13 mouse cellular contexts compared by ENCODE assay signal in genomic region chr10:116270646-116271469, GRCm38 (mm10). TPM values are rescaled to one million over a fixed set of nuclear protein-coding genes. Genes with fewer than 3 reads are reported as not detected.
DNase-seq lines count a peak whose midpoint lies in the region; ATAC-seq and TF ChIP-seq lines count a peak whose summit lies in the region.
"Had no signal": no experiment of that assay in that cellular context is flagged by ENCODE, and none has a peak within 500 bp of the region (broad histone marks: within the 10 kb centered on the region; RNA-seq: fewer than 3 reads in every experiment).

No protein-coding gene starts in this region.

- TF ChIP-seq POLR2A in lung, adult 2 months (IDR thresholded peaks at IDR 0.05; ENCODE audit: borderline replicate concordance, extremely low read depth, low read depth, low read length) = peak; percentile 29; the same call in 1 of the 2 replicates

- no peak overlapping the region for H3K4me2 ChIP-seq in intestine, postnatal 0 days (replicated peaks; ENCODE audit: low read depth)
- no peak overlapping the region for H3K4me2 ChIP-seq in lung, postnatal 0 days (replicated peaks; ENCODE audit: low read depth, low read length)

- no peak overlapping the region for H3K9ac ChIP-seq in intestine, postnatal 0 days (ENCODE audit: low read depth, low read length)
- no peak overlapping the region for H3K9ac ChIP-seq in lung, postnatal 0 days (replicated peaks; ENCODE audit: low read depth)

- no peak; the same call in 1 of the 2 replicates for TF ChIP-seq EP300 in lung, postnatal 0 days (IDR thresholded peaks at IDR 0.05)

- no peaks in the 10 kb centered on the region for H3K9me3 ChIP-seq in intestine, postnatal 0 days (ENCODE audit: control insufficient read depth)
- H3K9me3 ChIP-seq in lung, postnatal 0 days (ENCODE audit: low read length) = no peaks in the 10 kb centered on the region
- H3K9me3 ChIP-seq: megakaryocyte, embryonic 14.5 days had no signal

- H3K4me1 ChIP-seq in lung, adult 2 months (ENCODE audit: control insufficient read depth, insufficient read depth, low read length) = peaks cover 16% of the 10 kb centered on the region
- 0 out of 2 replicates have a peak, but pooled peaks cover 4% of the 10 kb centered on the region for H3K4me1 ChIP-seq in intestine, postnatal 0 days (replicated peaks; ENCODE audit: control insufficient read depth, insufficient read depth, low read length)
- peaks cover 4% of the 10 kb centered on the region; the same call in 1 of the 2 replicates for H3K4me1 ChIP-seq in lung, postnatal 0 days (ENCODE audit: insufficient read depth, low read depth, low read length)
- H3K4me1 ChIP-seq: megakaryocyte, embryonic 14.5 days had no signal

- no peaks in the 10 kb centered on the region for H3K27me3 ChIP-seq in intestine, postnatal 0 days (replicated peaks; ENCODE audit: control insufficient read depth, insufficient read depth, low read length)
- no peaks in the 10 kb centered on the region for H3K27me3 ChIP-seq in lung, postnatal 0 days (replicated peaks; ENCODE audit: insufficient read depth, low read length)
- H3K27me3 ChIP-seq: megakaryocyte, embryonic 14.5 days had no signal

- no peaks in the 10 kb centered on the region for H3K36me3 ChIP-seq in intestine, postnatal 0 days (ENCODE audit: control insufficient read depth, insufficient read depth)
- no peaks in the 10 kb centered on the region for H3K36me3 ChIP-seq in lung, postnatal 0 days (ENCODE audit: insufficient read depth, low read length)

- TF ChIP-seq CTCF in gastrocnemius, adult 2 months (IDR thresholded peaks at IDR 0.05) = no peak
- 0 out of 2 replicates have a peak, but pooled peaks have one; percentile 12 for TF ChIP-seq CTCF in lung, adult 2 months (IDR thresholded peaks at IDR 0.05; ENCODE audit: insufficient read depth, low read length)
- no peak for TF ChIP-seq CTCF in intestine, postnatal 0 days (IDR thresholded peaks at IDR 0.05; ENCODE audit: low read depth)
- TF ChIP-seq CTCF in lung, postnatal 0 days (IDR thresholded peaks at IDR 0.05) = peak; percentile 26; the same call in 1 of the 2 replicates

- ATAC-seq in intestine, postnatal 0 days = no peak
- peak; percentile 57 for ATAC-seq in lung, postnatal 0 days

- no peak for DNase-seq in gastrocnemius, adult 2 months
- DNase-seq in gastrocnemius, postnatal 4 days (ENCODE audit: low spot score in 2 of 2) = no peak
- no peak for DNase-seq in lung, adult 2 months
- no peak for DNase-seq in lung, postnatal 14 days
- peak; percentile 19 for DNase-seq in lung, postnatal 0 days (ENCODE audit: low spot score)
- no peak for DNase-seq in thymus, postnatal 4 days
- no peak for DNase-seq in cerebellum, adult 11 months
- DNase-seq: adrenal gland, adult 8-10 months; embryo, embryonic 11 days; liver had no signal

- no peak overlapping the region; the same call in 1 of the 2 replicates for H3K4me3 ChIP-seq in gastrocnemius, adult 2 months
- no peak overlapping the region for H3K4me3 ChIP-seq in lung, adult 2 months (replicated peaks; ENCODE audit: extremely low read depth, low read depth, low read length)
- no peak overlapping the region for H3K4me3 ChIP-seq in intestine, postnatal 0 days (ENCODE audit: low read depth, low read length)
- no peak overlapping the region for H3K4me3 ChIP-seq in lung, postnatal 0 days (ENCODE audit: low read depth, low read length)
- H3K4me3 ChIP-seq: megakaryocyte, embryonic 14.5 days had no signal

- peak overlapping the region; percentile 74 for H3K27ac ChIP-seq in gastrocnemius, adult 2 months
- H3K27ac ChIP-seq in intestine, postnatal 0 days (ENCODE audit: low read depth, low read length) = 0 out of 2 replicates have a peak overlapping the region, but pooled peaks have one; percentile 30
- H3K27ac ChIP-seq in lung, postnatal 0 days (ENCODE audit: low read length) = peak overlapping the region; percentile 66; the same call in 1 of the 2 replicates

- intact Hi-C loops in gastrocnemius, adult 2 months (cut with DNase I) = no loop called here

- 43% methylated on average over 12 of the region's 12 CpGs for WGBS in lung, adult 2 months
- WGBS in intestine, postnatal 0 days = 71% methylated on average over 12 of the region's 12 CpGs
- 63% methylated on average over 12 of the region's 12 CpGs for WGBS in lung, postnatal 0 days

RNA-seq across cellular contexts. Expression of gene Ptprb, which starts 4.5 kb away (rescaled TPM):
- total RNA-seq in gastrocnemius, adult 2 months (2021) = 10 to 100 TPM; 22.3 to 32.2 TPM
- total RNA-seq in gastrocnemius, postnatal 4 days (2021) = 10 to 100 TPM; 30.6 to 33.2 TPM
- polyA plus RNA-seq in lung, adult 2 months (2012; rRNA removed) = 75.4 and 83.5 TPM in 2 replicates
- polyA plus RNA-seq in intestine, postnatal 0 days (2015; fragmentation: Nextera tagmentation; extraction: Ambion mirVana) = 3.2 and 3.7 TPM in 2 replicates
- polyA plus RNA-seq in lung, postnatal 0 days (2015; fragmentation: Nextera tagmentation; extraction: Ambion mirVana) = 25.0 and 28.8 TPM in 2 replicates
- total RNA-seq: MEL had no signal

Comparison
In these comparisons a context has a peak if more than half of its experiments do, and no peak if none do; other contexts are left out.
1. CTCF ChIP-seq: peak in lung, adult 2 months (single experiment) and lung, postnatal 0 days (single experiment); none in gastrocnemius, adult 2 months (single experiment) and intestine, postnatal 0 days (single experiment).
2. Peak in every context shown above with its lines, with median percentiles within 50 percentile points of each other: H3K27ac ChIP-seq.